In genomic region chr17:82377176-82377592, GRCm38 (mm10) we compare ENCODE assay signal across 16 mouse cellular contexts.
DNase-seq lines count a peak whose midpoint lies in the region; ATAC-seq lines count a peak whose summit lies in the region.
"Had no signal": no experiment of that assay in that cellular context is flagged by ENCODE, and none has a peak within 500 bp of the region (broad histone marks: within the 10 kb centered on the region; RNA-seq: fewer than 3 reads in every experiment).

No protein-coding gene starts in this region.

- DNase-seq in adrenal gland, postnatal 10 days, result peak; percentile 3
- DNase-seq in adrenal gland, postnatal 4 days (ENCODE audit: low spot score in 2 of 2), result no peak
- DNase-seq in 416B (ENCODE audit: low read depth) (peak; percentile 1), ZHBTc4 (ENCODE audit: low read depth, low spot score) (peak; percentile 11)
- peak; percentile 0 for DNase-seq in forelimb bud, embryonic 11.5 days (ENCODE audit: low read depth, low spot score)
- no peak for DNase-seq in left cerebral cortex, postnatal 25 days (ENCODE audit: low spot score in 2 of 2)
- DNase-seq in lung, postnatal 14 days, result no peak
- DNase-seq: cerebellum, adult 9-10 months; kidney, adult 8-10 months; left cerebral cortex, postnatal 4 days; lung, postnatal 4 days; right cerebral cortex, postnatal 14 days; thymus, postnatal 25 days had no signal

- no peaks in the 10 kb centered on the region for H3K4me1 ChIP-seq in kidney, embryonic 16.5 days (ENCODE audit: insufficient read depth, low read length)
- H3K4me1 ChIP-seq: embryonic facial prominence, embryonic 15.5 days had no signal

- no peak overlapping the region for H3K9ac ChIP-seq in kidney, embryonic 16.5 days (replicated peaks; ENCODE audit: low read length)
- H3K9ac ChIP-seq: embryonic facial prominence, embryonic 15.5 days; hindbrain, embryonic 14.5 days had no signal

- H3K27me3 ChIP-seq in kidney, embryonic 16.5 days (ENCODE audit: insufficient read depth, low read length), result no peaks in the 10 kb centered on the region
- H3K27me3 ChIP-seq: embryonic facial prominence, embryonic 15.5 days had no signal

- no peaks in the 10 kb centered on the region for H3K36me3 ChIP-seq in kidney, embryonic 16.5 days (ENCODE audit: insufficient read depth, low read length)
- H3K36me3 ChIP-seq: embryonic facial prominence, embryonic 15.5 days had no signal

- H3K9me3 ChIP-seq in kidney, embryonic 16.5 days (ENCODE audit: low read length), result no peaks in the 10 kb centered on the region
- H3K9me3 ChIP-seq: embryonic facial prominence, embryonic 15.5 days had no signal

- no peak overlapping the region for H3K4me3 ChIP-seq in kidney, embryonic 16.5 days (ENCODE audit: low read length)
- H3K4me3 ChIP-seq: embryonic facial prominence, embryonic 15.5 days had no signal

- H3K27ac ChIP-seq in kidney, embryonic 16.5 days (ENCODE audit: low read length), result no peak overlapping the region
- H3K27ac ChIP-seq: embryonic facial prominence, embryonic 15.5 days; hindbrain, embryonic 14.5 days had no signal

- WGBS in kidney, embryonic 16.5 days, result 85% methylated on average over 1 of the region's 1 CpGs

- no peak overlapping the region for H3K4me2 ChIP-seq in kidney, embryonic 16.5 days (replicated peaks; ENCODE audit: low read depth, low read length)
- H3K4me2 ChIP-seq: embryonic facial prominence, embryonic 15.5 days; hindbrain, embryonic 14.5 days had no signal

- no peak for ATAC-seq in kidney, embryonic 16.5 days (ENCODE audit: low FRiP score, low TSS enrichment)

- intact Hi-C loops in left cerebral cortex, postnatal 25 days (cut with DNase I), result no loop called here

Comparison
In these comparisons a context has a peak if more than half of its experiments do, and no peak if none do; other contexts are left out.
1. DNase-seq: peak in adrenal gland, postnatal 10 days (single experiment), 416B (single experiment), ZHBTc4 (single experiment) and forelimb bud, embryonic 11.5 days (single experiment); none in adrenal gland, postnatal 4 days (0 of 2), left cerebral cortex, postnatal 25 days (0 of 2) and lung, postnatal 14 days (single experiment).